Mouse (Mus musculus) embryonic facial prominence, embryonic 12.5 days (tissue): ENCODE data around the gene Eps8l3. TPM values are rescaled to one million over a fixed set of nuclear protein-coding genes. Genes with fewer than 3 reads are reported as not detected.

ENCODE experiments used
- ATAC-seq: fragments of 200-750 bp; cut with Nextera tagmentation; 2 replicates; pipeline ENCODE4 v1.8.0; 2017; ENCODE audit not compliant: insufficient number of reproducible peaks, insufficient read depth, low FRiP score, low TSS enrichment
- H3K27ac ChIP-seq: fragments of 300-500 bp; sonication (generic); 2 replicates; pipeline ENCODE4 v1.5.1; 2016; ENCODE audit warnings: mild to moderate bottlenecking
- H3K27me3 ChIP-seq: fragments of 300-500 bp; sonication (generic); 2 replicates; pipeline ENCODE4 v1.6.1; 2016; ENCODE audit warnings: mild to moderate bottlenecking, moderate library complexity
- H3K36me3 ChIP-seq: fragments of 300-500 bp; sonication (generic); 2 replicates; pipeline ENCODE4 v1.6.1; 2016; ENCODE audit warnings: mild to moderate bottlenecking
- H3K4me1 ChIP-seq: fragments of 300-500 bp; sonication (generic); 2 replicates; pipeline ENCODE4 v1.6.1; 2016
- H3K4me2 ChIP-seq: fragments of 300-500 bp; sonication (generic); replicated peaks from 2 replicates; pipeline ENCODE4 v1.6.1; 2016; ENCODE audit warnings: mild to moderate bottlenecking, moderate library complexity
- H3K4me3 ChIP-seq: fragments of 300-500 bp; sonication (generic); 2 replicates; pipeline ENCODE4 v1.5.1; 2016; ENCODE audit warnings: mild to moderate bottlenecking
- H3K9ac ChIP-seq: fragments of 300-500 bp; sonication (generic); 2 replicates; pipeline ENCODE4 v1.6.1; 2016; ENCODE audit warnings: mild to moderate bottlenecking, moderate library complexity
- H3K9me3 ChIP-seq: fragments of 300-500 bp; sonication (generic); 2 replicates; pipeline ENCODE4 v1.6.1; 2016; ENCODE audit warnings: mild to moderate bottlenecking, moderate library complexity
- WGBS: fragments of 180-500 bp; shearing (Covaris S2); methylation state at CpG from one replicate; pipeline ENCODE4 v1.1.7; 2016; 5-methylcytosine and 5-hydroxymethylcytosine counted together
- polyA plus RNA-seq: library from polyadenylated mRNA; unstranded; fragments of >200 nt; fragmentation: Nextera tagmentation; extraction: Ambion mirVana; gene quantifications from 2 replicates; pipeline ENCODE4 v1.2.1, GENCODE M21; 2016

The Eps8l3 gene
- polyA plus RNA-seq, 1 experiment from 2014 or later = not detected

GRCm38 (mm10) chr3:107931670-107932069 lies 54.6 kb downstream of the Eps8l3 start, which contains the start of gene Gstm7:
TSS of gene Gstm7 (minus strand) at chr3:107931817.
- no peaks in the 10 kb centered on the region for H3K9me3 ChIP-seq
- H3K4me1 ChIP-seq = 0 out of 2 replicates have a peak, but pooled peaks cover 12% of the 10 kb centered on the region
- H3K4me3 ChIP-seq = peak within 1 kb of the TSS; percentile 23
- H3K27me3 ChIP-seq = no peaks in the 10 kb centered on the region
- H3K36me3 ChIP-seq = no peaks in the 10 kb centered on the region
- peak within 1 kb of the TSS; percentile 59 for H3K27ac ChIP-seq
- H3K4me2 ChIP-seq = peak within 1 kb of the TSS; percentile 49
- H3K9ac ChIP-seq = no peak within 1 kb of the TSS
- WGBS = 5% methylated on average over 10 of the region's 10 CpGs
- ATAC-seq = peak; percentile 97

GRCm38 (mm10) chr3:107932128-107932527 lies 55.1 kb downstream of the Eps8l3 start:
- no peaks in the 10 kb centered on the region for H3K27me3 ChIP-seq
- 80% methylated on average over 6 of the region's 6 CpGs for WGBS
- no peak for ATAC-seq
- no peaks in the 10 kb centered on the region for H3K36me3 ChIP-seq
- no peak overlapping the region for H3K27ac ChIP-seq
- H3K4me3 ChIP-seq = no peak overlapping the region
- H3K9me3 ChIP-seq = no peaks in the 10 kb centered on the region
- H3K4me1 ChIP-seq = 0 out of 2 replicates have a peak, but pooled peaks cover 12% of the 10 kb centered on the region
- H3K4me2 ChIP-seq = no peak overlapping the region
- no peak overlapping the region for H3K9ac ChIP-seq

GRCm38 (mm10) chr3:107935268-107935667 lies 58.2 kb downstream of the Eps8l3 start:
- no peak overlapping the region for H3K27ac ChIP-seq
- H3K9me3 ChIP-seq = no peaks in the 10 kb centered on the region
- no peak overlapping the region for H3K9ac ChIP-seq
- no peaks in the 10 kb centered on the region for H3K27me3 ChIP-seq
- no peak for ATAC-seq
- no peak overlapping the region for H3K4me2 ChIP-seq
- H3K36me3 ChIP-seq = no peaks in the 10 kb centered on the region
- 0 out of 2 replicates have a peak, but pooled peaks cover 12% of the 10 kb centered on the region for H3K4me1 ChIP-seq
- WGBS = 86% methylated on average over 3 of the region's 3 CpGs
- H3K4me3 ChIP-seq = no peak overlapping the region

- WGBS = 59% methylated on average over 3 of the region's 3 CpGs
- no peaks in the 10 kb centered on the region for H3K27me3 ChIP-seq
- H3K4me2 ChIP-seq = no peak overlapping the region
These were observed 58.9 kb downstream of the Eps8l3 start for GRCm38 (mm10) chr3:107935888-107936287.

GRCm38 (mm10) chr3:107939403-107939802 lies 62.4 kb downstream of the Eps8l3 start:
- 51% methylated on average over 3 of the region's 3 CpGs for WGBS
- no peaks in the 10 kb centered on the region for H3K9me3 ChIP-seq
- no peak for ATAC-seq

More at GRCm38 (mm10) chr3:107935888-107936287, 58.9 kb downstream of the Eps8l3 start:
- H3K9ac ChIP-seq = no peak overlapping the region
- no peaks in the 10 kb centered on the region for H3K36me3 ChIP-seq
- no peaks in the 10 kb centered on the region for H3K9me3 ChIP-seq
- H3K4me3 ChIP-seq = no peak overlapping the region
- 0 out of 2 replicates have a peak, but pooled peaks cover 12% of the 10 kb centered on the region for H3K4me1 ChIP-seq
- no peak overlapping the region for H3K27ac ChIP-seq
- ATAC-seq = no peak

GRCm38 (mm10) chr3:107939830-107940229 lies 62.8 kb downstream of the Eps8l3 start:
- WGBS = 81% methylated on average over 4 of the region's 4 CpGs
- no peaks in the 10 kb centered on the region for H3K4me1 ChIP-seq

More at GRCm38 (mm10) chr3:107939403-107939802, 62.4 kb downstream of the Eps8l3 start:
- Histone ChIP-seq H3K36me3 (no peaks in the 10 kb centered on the region), H3K4me1 (no peaks in the 10 kb centered on the region), H3K4me3 (no peak overlapping the region), H3K4me2 (no peak overlapping the region), H3K27me3 (no peaks in the 10 kb centered on the region), H3K27ac (no peak overlapping the region), H3K9ac (no peak overlapping the region)

GRCm38 (mm10) chr3:107940524-107940923 lies 63.5 kb downstream of the Eps8l3 start:
- Histone ChIP-seq H3K4me3 (no peak overlapping the region), H3K27me3 (peaks cover 4% of the 10 kb centered on the region; the same call in 1 of the 2 replicates), H3K4me1 (no peaks in the 10 kb centered on the region), H3K9ac (no peak overlapping the region), H3K27ac (no peak overlapping the region), H3K36me3 (no peaks in the 10 kb centered on the region), H3K4me2 (no peak overlapping the region), H3K9me3 (no peaks in the 10 kb centered on the region)
- WGBS = 70% methylated on average over 7 of the region's 7 CpGs
- ATAC-seq = no peak

More at GRCm38 (mm10) chr3:107939830-107940229, 62.8 kb downstream of the Eps8l3 start:
- H3K9me3 ChIP-seq = no peaks in the 10 kb centered on the region
- H3K4me3 ChIP-seq = no peak overlapping the region
- H3K36me3 ChIP-seq = no peaks in the 10 kb centered on the region
- no peaks in the 10 kb centered on the region for H3K27me3 ChIP-seq
- no peak overlapping the region for H3K27ac ChIP-seq
- no peak for ATAC-seq
- no peak overlapping the region for H3K4me2 ChIP-seq
- no peak overlapping the region for H3K9ac ChIP-seq

GRCm38 (mm10) chr3:107941261-107941660 lies 64.2 kb downstream of the Eps8l3 start:
- Histone ChIP-seq H3K4me1 (no peaks in the 10 kb centered on the region), H3K9me3 (no peaks in the 10 kb centered on the region), H3K27ac (no peak overlapping the region), H3K36me3 (no peaks in the 10 kb centered on the region), H3K4me3 (no peak overlapping the region), H3K9ac (no peak overlapping the region), H3K27me3 (peaks cover 4% of the 10 kb centered on the region; the same call in 1 of the 2 replicates), H3K4me2 (no peak overlapping the region)
- 84% methylated on average over 4 of the region's 4 CpGs for WGBS
- no peak for ATAC-seq

Other genes with a start within 250 kb of the Eps8l3 start
- not detected in 2 replicates for gene Gm10961, start 245.9 kb upstream of the Eps8l3 start, polyA plus RNA-seq
- 82.4 and 83.1 TPM in 2 replicates for gene Strip1, start 245.5 kb upstream of the Eps8l3 start, polyA plus RNA-seq
- gene Ahcyl1, start 180.7 kb upstream of the Eps8l3 start, polyA plus RNA-seq = 110 and 119 TPM in 2 replicates
- gene Csf1, start 116.8 kb upstream of the Eps8l3 start, polyA plus RNA-seq = 7.2 TPM in 2 replicates
- 241 and 255 TPM in 2 replicates for gene Gstm5, start 18.6 kb downstream of the Eps8l3 start, polyA plus RNA-seq
- 36.9 and 39.5 TPM in 2 replicates for gene Gstm7, start 54.6 kb downstream of the Eps8l3 start, polyA plus RNA-seq
- 10.9 and 12.7 TPM in 2 replicates for gene Gstm6, start 66.5 kb downstream of the Eps8l3 start, polyA plus RNA-seq
- gene Gstm3, start 92.1 kb downstream of the Eps8l3 start, polyA plus RNA-seq = not detected in 2 replicates
- 34.3 and 34.9 TPM in 2 replicates for gene Gstm2, start 109.2 kb downstream of the Eps8l3 start, polyA plus RNA-seq
- gene Gstm1, start 140.7 kb downstream of the Eps8l3 start, polyA plus RNA-seq = 45.2 and 46.5 TPM in 2 replicates
- 14.4 and 16.6 TPM in 2 replicates for gene Gstm4, start 167.7 kb downstream of the Eps8l3 start, polyA plus RNA-seq
- gene Ampd2, start 209.4 kb downstream of the Eps8l3 start, polyA plus RNA-seq = 48.4 and 50.9 TPM in 2 replicates
- 0.47 and 0.55 TPM in 2 replicates for gene Gnat2, start 215.6 kb downstream of the Eps8l3 start, polyA plus RNA-seq